Mouse (Mus musculus): ENCODE data around the gene Glt8d2.
"Not testable (repeated sequence)": the region's sequence is repeated elsewhere in the genome, so short reads cannot be mapped to it uniquely, and the experiment has no call there.

Glt8d2 gene

GRCm38 (mm10) chr10:82646083-82646482 is 44.4 kb downstream of the Glt8d2 start:
- no peak for DNase-seq (ENCODE audit: low spot score in 2 of 2)

- no peak for DNase-seq (ENCODE audit: low spot score in 2 of 2)
Observed at GRCm38 (mm10) chr10:82641481-82641880, 49.0 kb downstream of the Glt8d2 start.

DNA sequence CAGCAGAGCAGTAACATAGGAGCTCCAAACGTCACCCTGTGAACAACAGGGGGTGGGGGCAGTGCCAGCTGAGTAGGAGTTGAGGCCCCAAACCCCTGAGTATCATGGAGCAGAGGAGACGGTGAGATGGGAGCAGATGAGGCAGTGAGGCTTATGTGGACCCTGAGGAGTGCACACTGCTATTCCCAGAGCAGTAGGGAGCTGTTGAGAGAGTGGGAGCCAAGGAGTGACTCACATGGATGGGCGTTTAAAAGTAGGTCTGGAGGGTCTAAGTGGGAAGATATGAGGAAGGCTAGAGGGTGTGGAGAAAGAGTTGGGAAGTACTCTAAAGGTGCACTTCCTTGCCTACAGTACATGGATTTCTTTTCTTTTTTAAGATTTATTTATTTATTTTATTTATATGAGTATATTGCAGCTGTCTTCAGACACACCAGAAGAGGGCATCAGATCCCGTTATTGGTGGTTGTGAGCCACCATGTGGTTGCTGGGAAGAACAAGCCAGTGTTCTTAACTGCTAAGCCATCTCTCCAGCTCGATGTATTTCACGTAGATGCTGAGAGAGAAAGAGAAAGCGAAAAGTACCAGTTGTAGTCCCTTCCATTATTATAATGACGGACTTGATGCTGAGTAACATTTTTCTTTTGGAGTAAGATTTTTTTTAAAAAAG is 51.3 kb downstream of the Glt8d2 start:
- no peak for DNase-seq (ENCODE audit: low spot score in 2 of 2)

GRCm38 (mm10) chr10:82636321-82636720 is 54.1 kb downstream of the Glt8d2 start:
- no peak for DNase-seq (ENCODE audit: low spot score in 2 of 2)

DNA sequence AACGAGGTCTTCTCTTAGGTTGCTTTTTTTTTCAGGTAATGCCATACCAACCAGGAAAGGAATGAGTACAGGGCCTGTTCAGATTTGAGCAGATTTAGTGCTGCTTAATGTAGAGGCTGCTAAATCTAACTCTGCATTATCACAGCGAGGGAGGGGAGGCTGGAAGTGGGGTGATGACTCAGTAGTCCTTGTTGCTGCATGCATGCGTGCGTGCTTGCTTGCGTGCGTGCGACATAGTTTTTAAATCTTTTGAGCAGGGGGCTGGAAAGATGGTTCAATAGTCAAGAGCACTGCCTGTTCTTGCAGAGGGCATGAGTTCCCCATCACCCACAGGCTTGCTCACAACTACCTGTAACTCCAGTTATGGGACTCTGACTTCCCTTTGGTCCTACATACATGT is 56.1 kb downstream of the Glt8d2 start:
- DNase-seq (ENCODE audit: low spot score in 2 of 2): no peak

DNA sequence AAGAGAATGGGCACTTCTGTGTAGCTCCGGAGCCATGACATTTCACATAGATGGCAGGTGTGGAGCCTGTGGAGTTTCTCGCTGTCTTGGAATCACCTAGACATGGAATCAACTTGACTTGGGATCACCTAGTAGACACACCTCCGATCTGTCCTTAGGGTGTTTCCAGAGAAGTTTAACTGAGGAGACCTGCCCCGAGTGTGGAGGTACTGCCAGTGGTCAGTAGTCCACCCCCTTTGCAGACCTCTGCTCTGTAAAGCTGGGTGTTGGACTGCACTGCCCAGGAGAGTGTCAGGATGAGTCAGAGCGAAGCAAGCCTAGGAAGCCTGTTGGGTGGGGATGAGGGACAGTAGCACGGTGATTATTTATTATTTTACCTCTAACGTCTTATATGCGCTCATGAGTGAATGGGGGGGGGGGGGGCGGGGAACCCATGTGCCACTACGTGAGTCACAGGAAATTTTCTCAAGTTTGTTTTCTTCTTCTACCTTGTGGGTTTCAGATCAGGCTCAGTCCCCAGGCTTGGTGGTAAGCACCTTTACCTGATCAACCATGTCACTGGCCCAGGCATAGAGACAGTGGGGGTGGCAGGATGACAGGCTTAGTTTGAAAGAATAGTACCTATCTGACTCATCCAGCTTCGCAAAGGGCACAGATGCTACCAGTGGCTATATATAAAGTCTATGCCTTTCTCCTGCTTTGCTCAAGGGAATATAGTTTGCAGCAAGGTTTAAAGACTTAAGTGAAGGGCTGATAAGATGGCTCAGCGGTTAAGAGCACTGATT is 57.8 kb downstream of the Glt8d2 start:
- DNase-seq (ENCODE audit: low spot score in 2 of 2): no peak

DNA sequence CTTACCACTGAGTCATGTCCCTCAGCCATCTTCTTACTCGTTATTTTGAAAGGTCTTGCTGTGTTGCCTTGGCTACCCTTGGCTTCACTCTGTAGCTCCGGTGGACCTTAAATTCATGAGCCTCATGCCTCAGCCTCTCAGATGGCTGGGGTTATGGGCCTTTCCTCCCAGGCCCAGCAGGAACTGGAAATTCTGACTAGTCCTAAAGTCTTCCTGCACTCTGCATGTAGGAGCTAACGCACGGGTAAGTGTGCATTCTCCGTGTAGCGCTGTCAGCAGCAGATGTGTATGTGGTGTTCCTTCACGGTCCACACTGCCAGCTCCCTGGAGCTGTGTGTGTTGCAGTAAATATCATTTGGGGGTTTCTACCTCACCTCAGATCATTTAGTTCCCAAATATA is 59.3 kb downstream of the Glt8d2 start:
- DNase-seq (ENCODE audit: low spot score in 2 of 2): no peak

- no peak for DNase-seq (ENCODE audit: low spot score in 2 of 2)
Observed at GRCm38 (mm10) chr10:82630497-82630896, 60.0 kb downstream of the Glt8d2 start.

DNA sequence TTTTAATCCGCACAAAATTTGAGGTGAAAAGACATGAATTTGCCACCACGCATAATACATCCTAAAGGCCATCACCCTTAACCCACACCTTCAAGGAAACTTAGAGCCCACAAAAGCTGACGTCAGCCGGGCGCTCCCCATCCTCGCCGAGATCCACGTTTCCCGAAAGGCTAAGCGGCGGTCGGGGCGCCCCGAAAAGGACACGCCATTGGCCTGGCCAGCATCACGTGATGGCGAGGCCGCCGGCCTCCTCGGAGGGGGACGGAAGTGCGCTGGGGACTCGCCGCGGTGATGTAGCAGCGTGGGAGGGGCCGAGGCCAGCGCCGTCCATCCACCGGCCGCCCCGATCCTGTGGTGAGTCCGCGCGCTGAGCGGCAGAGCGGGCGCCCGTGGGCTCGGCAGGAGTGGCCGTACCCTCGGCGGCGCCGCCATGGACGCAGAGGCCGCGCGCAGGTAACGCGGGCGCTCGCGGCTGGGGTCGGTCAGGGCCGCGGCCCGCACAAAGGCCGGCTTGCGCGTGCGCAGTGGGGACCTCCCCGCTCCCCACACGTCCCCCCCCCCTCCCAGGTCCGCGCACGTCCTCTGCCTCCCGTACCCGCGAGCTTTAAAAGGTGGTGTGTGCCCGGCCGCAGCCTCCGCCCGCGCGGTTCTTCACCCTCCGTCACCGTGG is 60.7 kb downstream of the Glt8d2 start, which contains the start of gene Tdg:
TSS of gene Tdg (plus strand) at position 243 of the 670 bp plus-strand sequence.
- peak; percentile 85 to 89 for DNase-seq (ENCODE audit: low spot score in 2 of 2)

DNA sequence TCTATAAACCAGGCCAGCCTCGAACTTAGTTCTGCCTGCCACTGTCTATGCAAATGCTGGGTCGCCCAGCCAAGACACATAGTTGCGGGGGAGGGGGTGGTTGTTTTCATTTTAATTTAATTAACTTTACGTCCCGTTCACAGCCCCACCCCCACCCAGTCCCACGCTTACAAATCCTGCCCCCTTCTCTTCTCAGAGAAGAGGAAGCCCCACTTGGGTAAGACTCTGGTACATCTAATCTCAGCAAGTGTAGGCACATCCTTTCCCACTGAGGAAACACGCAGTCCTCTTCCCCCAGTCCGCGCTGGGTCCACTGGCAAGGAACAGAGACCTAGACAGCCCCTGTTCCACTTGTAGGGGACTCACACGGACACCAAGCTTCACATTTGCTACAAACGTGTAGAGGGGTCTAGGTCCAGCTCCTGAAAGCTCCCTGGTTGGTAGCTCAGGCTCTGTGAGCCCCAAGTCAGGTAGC is 61.3 kb downstream of the Glt8d2 start:
- peak in 1 of 2 experiments; percentile 48 for DNase-seq (ENCODE audit: low spot score in 2 of 2)

DNA sequence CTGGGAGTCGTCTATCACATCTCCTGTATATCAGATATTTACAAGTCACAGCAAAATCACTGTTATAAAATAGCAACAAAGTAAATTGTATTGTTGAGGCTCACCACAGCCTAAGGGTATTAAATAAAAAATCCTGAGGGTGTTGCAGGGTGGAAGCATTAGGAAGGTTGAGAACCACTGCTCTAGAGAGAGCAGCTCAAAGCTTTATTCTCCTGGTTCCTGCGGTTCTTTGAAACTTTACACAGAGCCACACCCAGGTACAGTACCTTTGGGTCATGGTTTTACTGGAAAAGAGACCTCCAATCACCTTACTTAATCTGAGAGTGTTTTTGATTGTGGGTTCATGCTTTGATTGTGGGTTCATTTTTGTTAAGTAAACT is 66.9 kb downstream of the Glt8d2 start:
- DNase-seq (ENCODE audit: low spot score in 2 of 2): not testable (repeated sequence)

DNA sequence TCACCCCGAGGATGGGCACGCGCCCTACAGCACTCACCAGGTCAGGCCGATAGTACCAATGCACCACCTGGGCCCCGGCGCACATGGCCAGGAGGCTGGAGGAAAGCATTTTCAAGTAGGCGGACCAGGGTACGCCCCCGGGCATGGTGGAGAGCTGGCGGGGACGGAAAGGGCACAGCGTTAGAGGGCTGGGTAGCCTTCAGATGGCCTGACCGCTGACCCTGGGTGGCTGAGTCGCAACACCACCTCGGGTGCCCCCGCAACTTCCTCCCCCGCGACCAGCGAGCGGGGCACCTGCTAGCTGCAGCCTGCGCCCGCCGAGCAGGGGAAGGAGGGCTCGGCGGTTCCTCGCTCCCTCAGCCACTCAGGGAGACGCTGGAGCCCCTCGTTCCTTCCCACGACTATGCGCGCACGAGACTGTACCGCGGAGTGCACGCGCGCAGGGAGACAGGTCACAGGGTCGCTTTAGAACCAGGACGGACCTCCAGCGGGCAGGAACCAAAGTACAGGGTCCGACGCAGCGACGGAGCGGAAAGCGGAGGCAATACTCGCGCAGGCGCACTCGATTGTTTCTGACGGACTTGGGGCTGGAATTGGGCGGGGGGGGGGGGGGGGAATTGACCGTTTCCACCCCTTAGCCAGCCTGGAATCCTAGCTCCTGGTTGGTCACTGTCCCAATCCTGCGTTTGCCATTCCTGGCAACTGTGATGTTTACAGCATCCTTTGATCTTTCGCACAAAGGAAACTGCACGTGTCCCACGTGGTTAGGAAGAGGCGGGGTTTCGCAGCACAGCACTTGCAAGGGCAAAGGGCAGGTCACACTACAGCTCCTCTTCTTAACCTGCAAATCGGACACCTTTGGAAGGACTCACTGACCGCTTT is 67.5 kb downstream of the Glt8d2 start, which contains the start of gene 1190007I07Rik:
TSS of gene 1190007I07Rik (minus strand) at position 558 of the 882 bp plus-strand sequence.
- peak; percentile 73 to 86 for DNase-seq (ENCODE audit: low spot score in 2 of 2)

DNA sequence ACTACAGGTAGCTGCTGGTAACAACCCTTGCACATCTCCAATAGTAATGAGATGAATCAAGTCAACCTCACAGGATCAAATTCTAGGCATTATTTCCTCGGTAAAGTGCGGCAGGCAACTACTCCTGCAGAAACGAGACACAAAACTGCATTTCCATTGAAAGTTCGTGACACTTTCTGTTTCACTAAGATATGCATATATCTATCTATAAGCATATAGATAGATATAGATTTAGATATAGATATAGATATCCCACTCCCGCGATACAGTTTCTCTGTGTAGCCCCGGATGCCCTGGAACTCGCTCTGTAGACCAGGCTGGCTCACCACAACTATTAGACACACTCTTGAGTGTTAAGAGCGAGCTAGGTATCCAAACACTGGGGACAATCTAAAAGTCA is 68.2 kb downstream of the Glt8d2 start:
- DNase-seq (ENCODE audit: low spot score in 2 of 2): no peak
